Mouse (Mus musculus): ENCODE measurements at regions not wholly inside any gene's neighbourhood (a gene's known extent, or its start where the extent isn't known, plus 50 kb on each side); places are given as distances from the start of the nearest gene placed in this dataset.

DNA sequence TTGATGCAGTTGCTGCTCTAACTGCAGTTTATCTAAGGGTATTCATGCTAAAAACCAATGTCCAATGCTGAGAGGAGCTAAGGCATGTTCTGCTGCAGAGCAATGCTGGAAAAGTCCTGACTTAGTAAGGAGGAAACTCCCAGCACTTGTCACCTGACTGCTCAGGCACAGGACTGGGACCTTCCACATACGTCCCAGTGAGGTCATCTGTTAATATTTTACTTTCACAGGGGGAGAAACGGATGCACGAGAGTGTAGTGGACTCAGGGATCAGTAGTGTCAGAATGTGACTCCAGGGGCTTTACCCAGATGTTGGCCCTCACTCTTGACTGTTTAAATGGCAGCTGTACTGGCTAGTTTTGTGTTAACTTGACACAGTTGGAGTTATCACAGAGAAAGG lies 231.5 kb upstream of the Eef2kmt start:
- Histone ChIP-seq H3K4me2 (no peak overlapping the region), H3K4me3 (ENCODE audit: low read depth, low read length) (no peak overlapping the region), H3K4me1 (ENCODE audit: control insufficient read depth, insufficient read depth, low read length) (no peaks in the 10 kb centered on the region), H3K27ac (ENCODE audit: low read depth, low read length) (no peak overlapping the region), H3K9ac (ENCODE audit: low read depth, low read length) (no peak overlapping the region), H3K36me3 (ENCODE audit: control insufficient read depth, insufficient read depth, low read length) (no peaks in the 10 kb centered on the region), H3K27me3 (ENCODE audit: control insufficient read depth, insufficient read depth, low read length) (0 out of 2 replicates have a peak, but pooled peaks cover 6% of the 10 kb centered on the region), H3K9me3 (replicated peaks; ENCODE audit: control insufficient read depth, low read length) (no peaks in the 10 kb centered on the region)
- ATAC-seq (replicated peaks; ENCODE audit: insufficient number of reproducible peaks, low FRiP score, low TSS enrichment), result no peak
- WGBS (ENCODE audit: insufficient replicate concordance), result 56% methylated on average over 3 of the region's 3 CpGs

DNA sequence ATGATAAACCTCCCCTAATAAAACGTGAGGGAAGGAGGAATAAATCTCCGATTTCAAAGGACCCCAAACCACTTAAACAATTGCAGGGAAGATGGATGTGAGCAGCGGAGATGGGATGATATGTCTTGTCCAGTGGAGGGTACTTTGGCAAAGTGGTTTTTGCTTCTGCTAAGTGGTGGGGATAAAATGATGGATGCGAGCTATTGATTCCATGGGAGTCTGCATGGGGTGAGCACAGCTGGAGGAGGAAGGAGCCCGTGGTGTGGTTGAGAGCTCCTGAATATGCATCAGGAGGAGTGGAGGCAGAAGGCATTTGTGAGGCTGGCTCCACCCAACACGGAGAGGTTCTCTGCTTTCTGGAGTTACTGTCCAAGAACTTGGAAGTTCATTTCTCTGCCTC lies 227.6 kb upstream of the Eef2kmt start:
- 0 out of 2 replicates have a peak, but pooled peaks cover 6% of the 10 kb centered on the region for H3K27me3 ChIP-seq (ENCODE audit: control insufficient read depth, insufficient read depth, low read length)
- H3K4me1 ChIP-seq (ENCODE audit: control insufficient read depth, insufficient read depth, low read length), result no peaks in the 10 kb centered on the region
- H3K27ac ChIP-seq (ENCODE audit: low read depth, low read length), result no peak overlapping the region
- H3K36me3 ChIP-seq (ENCODE audit: control insufficient read depth, insufficient read depth, low read length), result no peaks in the 10 kb centered on the region
- H3K9ac ChIP-seq (ENCODE audit: low read depth, low read length), result no peak overlapping the region
- WGBS (ENCODE audit: insufficient replicate concordance), result 23% methylated on average over 6 of the region's 6 CpGs
- ATAC-seq (replicated peaks; ENCODE audit: insufficient number of reproducible peaks, low FRiP score, low TSS enrichment), result no peak
- H3K4me3 ChIP-seq (ENCODE audit: low read depth, low read length), result no peak overlapping the region
- no peak overlapping the region for H3K4me2 ChIP-seq
- H3K9me3 ChIP-seq (replicated peaks; ENCODE audit: control insufficient read depth, low read length), result no peaks in the 10 kb centered on the region

DNA sequence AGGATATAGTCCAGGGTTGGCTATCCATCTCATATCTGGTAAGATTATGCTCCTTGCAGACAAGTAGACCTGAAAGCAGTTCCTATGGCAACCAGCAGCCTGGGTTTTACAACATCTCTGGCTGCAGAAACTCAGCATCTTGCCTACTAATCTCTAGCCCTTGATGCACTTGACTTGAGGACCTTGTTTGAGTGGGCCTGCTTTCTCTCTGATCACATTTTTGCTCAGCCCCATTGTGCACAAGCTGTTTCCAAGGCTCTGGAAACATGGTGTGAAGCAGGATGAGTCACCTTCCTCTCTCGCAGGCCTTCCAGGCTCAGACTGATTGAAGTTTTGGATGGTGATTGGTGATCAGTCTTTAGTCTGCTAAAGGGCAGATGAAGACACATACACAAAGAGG lies 224.4 kb upstream of the Eef2kmt start:
- Histone ChIP-seq H3K4me2 (no peak overlapping the region), H3K36me3 (ENCODE audit: control insufficient read depth, insufficient read depth, low read length) (no peaks in the 10 kb centered on the region), H3K9me3 (replicated peaks; ENCODE audit: control insufficient read depth, low read length) (no peaks in the 10 kb centered on the region), H3K4me1 (ENCODE audit: control insufficient read depth, insufficient read depth, low read length) (no peaks in the 10 kb centered on the region), H3K27ac (ENCODE audit: low read depth, low read length) (no peak overlapping the region), H3K27me3 (ENCODE audit: control insufficient read depth, insufficient read depth, low read length) (0 out of 2 replicates have a peak, but pooled peaks cover 6% of the 10 kb centered on the region), H3K4me3 (ENCODE audit: low read depth, low read length) (no peak overlapping the region), H3K9ac (ENCODE audit: low read depth, low read length) (no peak overlapping the region)
- no peak for ATAC-seq (replicated peaks; ENCODE audit: insufficient number of reproducible peaks, low FRiP score, low TSS enrichment)
- 35% methylated on average over 1 of the region's 1 CpGs for WGBS (ENCODE audit: insufficient replicate concordance)

DNA sequence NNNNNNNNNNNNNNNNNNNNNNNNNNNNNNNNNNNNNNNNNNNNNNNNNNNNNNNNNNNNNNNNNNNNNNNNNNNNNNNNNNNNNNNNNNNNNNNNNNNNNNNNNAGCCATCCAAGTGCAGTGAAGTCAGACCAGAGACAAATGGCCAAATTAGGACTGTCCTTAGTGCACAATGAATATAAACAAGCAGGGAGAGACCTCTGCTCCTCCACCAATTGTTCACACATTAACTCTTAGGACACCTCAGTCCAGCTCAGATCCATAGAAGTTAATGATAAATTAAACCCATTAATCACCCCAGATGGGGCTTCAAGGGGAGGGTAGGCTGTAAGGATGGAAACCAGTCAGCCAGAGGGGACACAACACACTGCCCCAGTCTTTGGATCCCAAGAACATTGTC lies 223.2 kb upstream of the Eef2kmt start:
- H3K36me3 ChIP-seq (ENCODE audit: control insufficient read depth, insufficient read depth, low read length), result no peaks in the 10 kb centered on the region
- no peak overlapping the region for H3K9ac ChIP-seq (ENCODE audit: low read depth, low read length)
- H3K4me3 ChIP-seq (ENCODE audit: low read depth, low read length), result no peak overlapping the region
- H3K27ac ChIP-seq (ENCODE audit: low read depth, low read length), result no peak overlapping the region
- H3K27me3 ChIP-seq (ENCODE audit: control insufficient read depth, insufficient read depth, low read length), result 0 out of 2 replicates have a peak, but pooled peaks cover 5% of the 10 kb centered on the region
- no peak for ATAC-seq (replicated peaks; ENCODE audit: insufficient number of reproducible peaks, low FRiP score, low TSS enrichment)
- no peaks in the 10 kb centered on the region for H3K9me3 ChIP-seq (replicated peaks; ENCODE audit: control insufficient read depth, low read length)
- H3K4me2 ChIP-seq, result no peak overlapping the region
- no peaks in the 10 kb centered on the region for H3K4me1 ChIP-seq (ENCODE audit: control insufficient read depth, insufficient read depth, low read length)

DNA sequence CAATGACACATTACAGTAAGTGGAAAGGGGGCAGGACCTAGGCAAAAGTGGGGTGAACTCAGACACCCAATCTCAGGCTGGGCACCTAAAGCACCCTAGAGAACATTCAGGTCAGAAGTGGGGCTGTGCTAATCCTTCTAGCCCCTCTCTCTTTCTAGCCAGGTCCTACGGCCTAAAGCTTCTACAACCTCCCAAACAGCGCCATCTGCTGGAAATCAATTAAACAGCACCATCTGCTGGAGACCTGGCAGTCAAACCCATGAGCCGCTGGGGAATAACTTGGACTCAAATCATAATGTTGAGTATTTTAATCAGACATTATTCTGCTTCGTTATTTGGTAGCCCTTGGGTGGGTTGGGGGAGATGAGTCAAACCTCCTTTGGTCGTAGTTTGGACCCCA lies 215.5 kb upstream of the Eef2kmt start:
- ATAC-seq (replicated peaks; ENCODE audit: insufficient number of reproducible peaks, low FRiP score, low TSS enrichment), result no peak
- Histone ChIP-seq H3K9ac (ENCODE audit: low read depth, low read length) (no peak overlapping the region), H3K36me3 (ENCODE audit: control insufficient read depth, insufficient read depth, low read length) (no peaks in the 10 kb centered on the region), H3K4me3 (ENCODE audit: low read depth, low read length) (no peak overlapping the region), H3K27me3 (ENCODE audit: control insufficient read depth, insufficient read depth, low read length) (no peaks in the 10 kb centered on the region; the same call in 1 of the 2 replicates), H3K27ac (ENCODE audit: low read depth, low read length) (no peak overlapping the region), H3K9me3 (replicated peaks; ENCODE audit: control insufficient read depth, low read length) (no peaks in the 10 kb centered on the region), H3K4me2 (no peak overlapping the region), H3K4me1 (ENCODE audit: control insufficient read depth, insufficient read depth, low read length) (0 out of 2 replicates have a peak, but pooled peaks cover 3% of the 10 kb centered on the region)
- 15% methylated on average over 5 of the region's 5 CpGs for WGBS (ENCODE audit: insufficient replicate concordance)

DNA sequence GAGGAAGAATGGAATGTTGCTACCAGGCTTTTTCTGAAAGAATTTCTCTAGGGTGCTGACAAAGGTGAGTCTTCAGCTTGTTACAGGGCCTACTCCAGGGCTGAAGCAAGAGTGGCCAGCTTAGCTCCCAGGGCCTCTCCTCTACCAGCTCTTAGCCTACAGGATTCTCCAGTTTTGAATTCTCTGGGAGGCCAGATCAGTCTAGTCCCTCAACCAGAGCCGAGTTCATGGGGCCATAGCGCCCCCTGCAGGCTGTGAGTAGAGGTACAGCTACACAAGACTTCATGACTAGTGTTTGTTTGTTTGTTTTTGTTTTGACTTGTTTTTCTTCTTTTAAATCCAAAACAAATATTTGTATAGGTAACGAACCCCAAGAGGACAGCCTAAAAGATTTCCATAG lies 211.8 kb upstream of the Eef2kmt start:
- WGBS (ENCODE audit: insufficient replicate concordance), result 3% methylated on average over 3 of the region's 3 CpGs
- H3K27me3 ChIP-seq (ENCODE audit: control insufficient read depth, insufficient read depth, low read length), result no peaks in the 10 kb centered on the region; the same call in 1 of the 2 replicates
- H3K4me1 ChIP-seq (ENCODE audit: control insufficient read depth, insufficient read depth, low read length), result 0 out of 2 replicates have a peak, but pooled peaks cover 3% of the 10 kb centered on the region
- no peak overlapping the region for H3K27ac ChIP-seq (ENCODE audit: low read depth, low read length)
- H3K4me2 ChIP-seq, result no peak overlapping the region
- H3K36me3 ChIP-seq (ENCODE audit: control insufficient read depth, insufficient read depth, low read length), result no peaks in the 10 kb centered on the region
- no peak overlapping the region for H3K4me3 ChIP-seq (ENCODE audit: low read depth, low read length)
- no peak overlapping the region for H3K9ac ChIP-seq (ENCODE audit: low read depth, low read length)
- no peak for ATAC-seq (replicated peaks; ENCODE audit: insufficient number of reproducible peaks, low FRiP score, low TSS enrichment)
- H3K9me3 ChIP-seq (replicated peaks; ENCODE audit: control insufficient read depth, low read length), result no peaks in the 10 kb centered on the region

DNA sequence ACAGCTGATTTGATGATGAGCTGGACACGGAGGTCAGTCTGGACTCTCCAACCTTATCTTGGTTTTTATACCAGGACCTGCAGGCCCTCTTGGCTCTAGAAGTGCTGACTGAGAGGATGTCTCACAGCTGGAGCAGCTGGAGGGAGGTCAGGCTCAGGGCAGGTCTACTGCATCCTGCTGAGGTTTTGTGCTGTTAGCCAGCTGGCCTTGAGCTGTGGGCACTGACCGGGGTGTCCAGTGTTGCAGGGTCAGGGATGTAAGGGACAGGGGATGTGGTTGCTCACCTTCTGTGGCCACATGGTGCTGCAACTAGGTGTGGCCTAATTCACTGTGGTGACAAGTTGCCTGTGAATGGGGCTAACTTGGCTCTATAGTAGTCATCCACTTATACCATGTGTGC lies 211.0 kb upstream of the Eef2kmt start:
- Histone ChIP-seq H3K4me2 (no peak overlapping the region), H3K4me3 (ENCODE audit: low read depth, low read length) (no peak overlapping the region), H3K4me1 (ENCODE audit: control insufficient read depth, insufficient read depth, low read length) (0 out of 2 replicates have a peak, but pooled peaks cover 3% of the 10 kb centered on the region), H3K36me3 (ENCODE audit: control insufficient read depth, insufficient read depth, low read length) (no peaks in the 10 kb centered on the region), H3K27ac (ENCODE audit: low read depth, low read length) (no peak overlapping the region), H3K9ac (ENCODE audit: low read depth, low read length) (no peak overlapping the region), H3K27me3 (ENCODE audit: control insufficient read depth, insufficient read depth, low read length) (no peaks in the 10 kb centered on the region; the same call in 1 of the 2 replicates), H3K9me3 (replicated peaks; ENCODE audit: control insufficient read depth, low read length) (no peaks in the 10 kb centered on the region)
- no peak for ATAC-seq (replicated peaks; ENCODE audit: insufficient number of reproducible peaks, low FRiP score, low TSS enrichment)
- 50% methylated on average over 2 of the region's 2 CpGs for WGBS (ENCODE audit: insufficient replicate concordance)

DNA sequence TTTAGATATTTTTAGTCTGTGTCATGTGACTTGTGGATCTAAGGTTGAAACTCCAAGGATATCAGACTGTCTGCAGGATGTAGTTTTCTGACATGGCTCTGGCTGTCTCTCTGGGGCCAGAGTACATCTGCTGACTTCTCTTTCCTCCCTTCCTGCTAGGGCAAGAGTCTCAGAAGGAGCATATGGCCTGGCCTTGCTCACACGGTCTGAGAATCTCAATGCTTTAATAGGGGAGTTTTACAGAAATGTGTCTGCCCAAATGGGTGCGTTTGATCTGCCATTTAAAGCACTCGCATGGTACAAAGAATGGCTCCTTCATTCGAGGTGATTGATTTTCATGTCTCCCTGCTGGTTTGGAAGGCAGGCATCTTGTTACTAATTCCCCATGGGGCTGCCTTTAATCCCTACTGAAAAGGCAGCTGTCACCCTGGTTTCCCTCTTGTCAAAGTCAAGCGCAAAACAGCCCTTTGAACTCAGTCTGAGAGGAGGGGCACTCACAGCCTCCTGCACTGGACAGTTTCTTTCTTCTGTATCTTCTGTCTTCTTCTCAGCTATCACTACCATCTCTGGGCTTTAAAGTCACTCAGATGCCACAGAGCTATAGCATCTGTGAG lies 199.7 kb upstream of the Eef2kmt start:
- H3K4me1 ChIP-seq (ENCODE audit: control insufficient read depth, insufficient read depth, low read length), result 0 out of 2 replicates have a peak, but pooled peaks cover 4% of the 10 kb centered on the region
- no peak overlapping the region for H3K27ac ChIP-seq (ENCODE audit: low read depth, low read length)
- no peaks in the 10 kb centered on the region for H3K36me3 ChIP-seq (ENCODE audit: control insufficient read depth, insufficient read depth, low read length)
- H3K27me3 ChIP-seq (ENCODE audit: control insufficient read depth, insufficient read depth, low read length), result no peaks in the 10 kb centered on the region
- no peak overlapping the region for H3K4me2 ChIP-seq
- H3K4me3 ChIP-seq (ENCODE audit: low read depth, low read length), result no peak overlapping the region
- no peak for ATAC-seq (replicated peaks; ENCODE audit: insufficient number of reproducible peaks, low FRiP score, low TSS enrichment)
- no peaks in the 10 kb centered on the region for H3K9me3 ChIP-seq (replicated peaks; ENCODE audit: control insufficient read depth, low read length)
- WGBS (ENCODE audit: insufficient replicate concordance), result 14% methylated on average over 5 of the region's 5 CpGs
- H3K9ac ChIP-seq (ENCODE audit: low read depth, low read length), result 0 out of 2 replicates have a peak overlapping the region, but pooled peaks have one; percentile 5

DNA sequence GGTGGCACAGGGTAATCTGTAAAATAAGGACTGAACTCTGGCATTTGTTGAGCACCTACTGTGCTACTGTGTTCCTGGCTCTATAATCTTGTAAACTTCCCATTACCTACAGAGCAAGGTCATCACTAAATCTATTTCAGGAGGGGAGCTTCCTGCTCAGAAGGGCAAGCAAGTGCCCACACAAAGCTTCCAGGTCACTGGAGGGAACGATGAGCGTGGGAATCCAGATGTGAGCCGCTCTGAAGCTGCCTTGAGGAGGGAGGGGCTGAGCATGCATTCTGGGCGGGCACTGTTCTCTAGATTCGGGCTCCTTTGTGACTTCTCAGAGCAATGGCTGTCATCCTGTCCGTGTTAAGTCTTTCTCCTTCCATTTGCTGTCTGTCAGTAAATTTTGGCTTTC lies 198.5 kb upstream of the Eef2kmt start:
- Histone ChIP-seq H3K27ac (ENCODE audit: low read depth, low read length) (no peak overlapping the region), H3K36me3 (ENCODE audit: control insufficient read depth, insufficient read depth, low read length) (no peaks in the 10 kb centered on the region), H3K4me3 (ENCODE audit: low read depth, low read length) (no peak overlapping the region), H3K4me1 (ENCODE audit: control insufficient read depth, insufficient read depth, low read length) (0 out of 2 replicates have a peak, but pooled peaks cover 4% of the 10 kb centered on the region), H3K27me3 (ENCODE audit: control insufficient read depth, insufficient read depth, low read length) (no peaks in the 10 kb centered on the region), H3K4me2 (no peak overlapping the region), H3K9me3 (replicated peaks; ENCODE audit: control insufficient read depth, low read length) (no peaks in the 10 kb centered on the region), H3K9ac (ENCODE audit: low read depth, low read length) (no peak overlapping the region)
- WGBS (ENCODE audit: insufficient replicate concordance), result 34% methylated on average over 6 of the region's 6 CpGs
- no peak for ATAC-seq (replicated peaks; ENCODE audit: insufficient number of reproducible peaks, low FRiP score, low TSS enrichment)
